9 mouse cellular contexts compared by ENCODE assay signal in the genomic region with DNA sequence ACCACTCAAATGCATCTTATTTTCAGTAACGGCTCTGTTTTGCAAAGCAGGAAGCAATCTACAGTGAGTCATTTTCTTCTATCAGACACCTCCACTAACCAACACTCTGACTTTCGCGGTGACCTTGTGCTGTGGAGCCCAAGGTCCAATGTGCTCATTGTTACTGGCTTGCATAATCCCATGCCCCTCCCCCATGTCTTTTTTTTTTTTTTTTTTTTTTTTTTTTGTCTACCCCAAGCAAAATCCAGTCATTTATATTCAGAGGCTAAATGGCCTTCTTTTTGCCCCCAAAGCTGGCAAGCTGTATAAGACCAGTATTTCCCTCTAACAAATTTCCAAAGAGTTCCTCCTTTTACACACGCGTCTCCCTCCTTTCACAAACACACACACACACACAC.
A peak's percentile ranks its signal among the peaks of the same experiment; 100 is the strongest.
DNase-seq lines count a peak whose midpoint lies in the region; ATAC-seq and TF ChIP-seq lines count a peak whose summit lies in the region.
"Had no signal": no experiment of that assay in that cellular context is flagged by ENCODE, and none has a peak within 500 bp of the region (broad histone marks: within the 10 kb centered on the region; RNA-seq: fewer than 3 reads in every experiment).

No protein-coding gene starts in this region.

- no peak overlapping the region for H3K9ac ChIP-seq in lung, embryonic 14.5 days
- H3K9ac ChIP-seq in embryonic facial prominence, embryonic 14.5 days (ENCODE audit: low read depth, low read length): no peak overlapping the region
- no peak overlapping the region for H3K9ac ChIP-seq in stomach, embryonic 15.5 days

- 51% methylated on average over 5 of the region's 5 CpGs for WGBS in lung, embryonic 14.5 days
- 48% methylated on average over 5 of the region's 5 CpGs for WGBS in embryonic facial prominence, embryonic 14.5 days
- 33% methylated on average over 5 of the region's 5 CpGs for WGBS in stomach, embryonic 15.5 days

- no peaks in the 10 kb centered on the region for H3K9me3 ChIP-seq in lung, embryonic 14.5 days (ENCODE audit: low read depth, low read length)
- no peaks in the 10 kb centered on the region for H3K9me3 ChIP-seq in embryonic facial prominence, embryonic 14.5 days (ENCODE audit: control insufficient read depth, low read length)
- no peaks in the 10 kb centered on the region for H3K9me3 ChIP-seq in stomach, embryonic 15.5 days

- no peak overlapping the region for H3K27ac ChIP-seq in lung, embryonic 14.5 days (ENCODE audit: low read depth)
- H3K27ac ChIP-seq in embryonic facial prominence, embryonic 14.5 days (replicated peaks; ENCODE audit: low read depth, low read length): no peak overlapping the region
- no peak overlapping the region for H3K27ac ChIP-seq in stomach, embryonic 15.5 days

- H3K27me3 ChIP-seq in lung, embryonic 14.5 days (ENCODE audit: insufficient read depth, low read length): no peaks in the 10 kb centered on the region
- H3K27me3 ChIP-seq in embryonic facial prominence, embryonic 14.5 days (replicated peaks; ENCODE audit: control insufficient read depth, insufficient read depth, low read length): no peaks in the 10 kb centered on the region
- H3K27me3 ChIP-seq in stomach, embryonic 15.5 days (replicated peaks): no peaks in the 10 kb centered on the region
- H3K27me3 ChIP-seq: Patski had no signal

- peak overlapping the region; percentile 31 for H3K4me2 ChIP-seq in lung, embryonic 14.5 days
- H3K4me2 ChIP-seq in embryonic facial prominence, embryonic 14.5 days (ENCODE audit: low read depth, low read length): peak overlapping the region; percentile 40; the same call in 1 of the 2 replicates
- no peak overlapping the region for H3K4me2 ChIP-seq in stomach, embryonic 15.5 days

- ATAC-seq in lung, embryonic 14.5 days (ENCODE audit: insufficient read depth): 0 out of 2 replicates have a peak, but pooled peaks have one; percentile 54
- no peak for ATAC-seq in embryonic facial prominence, embryonic 14.5 days (ENCODE audit: low read depth)
- ATAC-seq in stomach, embryonic 15.5 days (ENCODE audit: insufficient read depth, low FRiP score, low read depth): peak; percentile 71; the same call in 1 of the 2 replicates
- ATAC-seq: Patski had no signal

- no peaks in the 10 kb centered on the region; the same call in 1 of the 2 replicates for H3K4me1 ChIP-seq in lung, embryonic 14.5 days (ENCODE audit: insufficient read depth)
- H3K4me1 ChIP-seq in embryonic facial prominence, embryonic 14.5 days (ENCODE audit: control insufficient read depth, insufficient read depth, low read length): no peaks in the 10 kb centered on the region; the same call in 1 of the 2 replicates
- 0 out of 2 replicates have a peak, but pooled peaks cover 2% of the 10 kb centered on the region for H3K4me1 ChIP-seq in stomach, embryonic 15.5 days

- TF ChIP-seq CTCF in lung, embryonic 14.5 days (IDR thresholded peaks at IDR 0.05; ENCODE audit: low read depth): no peak

- H3K4me3 ChIP-seq in lung, embryonic 14.5 days (ENCODE audit: low read depth, low read length): no peak overlapping the region
- H3K4me3 ChIP-seq in embryonic facial prominence, embryonic 14.5 days (ENCODE audit: low read depth, low read length): no peak overlapping the region
- H3K4me3 ChIP-seq in stomach, embryonic 15.5 days (replicated peaks): no peak overlapping the region

- DNase-seq in lung, embryonic 14.5 days: peak; percentile 26
- no peak for DNase-seq in lung, postnatal 36 days
- no peak for DNase-seq in embryonic facial prominence, embryonic 14.5 days (ENCODE audit: low spot score)
- peak; percentile 30 to 68 for DNase-seq in kidney, postnatal 25 days
- DNase-seq in Muller cell, postnatal 12 days (ENCODE audit: inconsistent ontology term): no peak
- DNase-seq in T-cell, adult 2 months (ENCODE audit: low spot score): no peak
- DNase-seq in cerebellum, adult 8-10 months: no peak

- H3K36me3 ChIP-seq in lung, embryonic 14.5 days (ENCODE audit: insufficient read depth): no peaks in the 10 kb centered on the region
- H3K36me3 ChIP-seq in embryonic facial prominence, embryonic 14.5 days (ENCODE audit: control insufficient read depth, insufficient read depth, low read length): no peaks in the 10 kb centered on the region
- no peaks in the 10 kb centered on the region for H3K36me3 ChIP-seq in stomach, embryonic 15.5 days

Comparison
In these comparisons a context has a peak if more than half of its experiments do, and no peak if none do; other contexts are left out.
1. DNase-seq: peak in lung, embryonic 14.5 days (single experiment) and kidney, postnatal 25 days (2 of 2); none in lung, postnatal 36 days (single experiment), embryonic facial prominence, embryonic 14.5 days (single experiment), Muller cell, postnatal 12 days (single experiment), T-cell, adult 2 months (single experiment) and cerebellum, adult 8-10 months (single experiment).